11 mouse cellular contexts compared by ENCODE assay signal in the genomic region with DNA sequence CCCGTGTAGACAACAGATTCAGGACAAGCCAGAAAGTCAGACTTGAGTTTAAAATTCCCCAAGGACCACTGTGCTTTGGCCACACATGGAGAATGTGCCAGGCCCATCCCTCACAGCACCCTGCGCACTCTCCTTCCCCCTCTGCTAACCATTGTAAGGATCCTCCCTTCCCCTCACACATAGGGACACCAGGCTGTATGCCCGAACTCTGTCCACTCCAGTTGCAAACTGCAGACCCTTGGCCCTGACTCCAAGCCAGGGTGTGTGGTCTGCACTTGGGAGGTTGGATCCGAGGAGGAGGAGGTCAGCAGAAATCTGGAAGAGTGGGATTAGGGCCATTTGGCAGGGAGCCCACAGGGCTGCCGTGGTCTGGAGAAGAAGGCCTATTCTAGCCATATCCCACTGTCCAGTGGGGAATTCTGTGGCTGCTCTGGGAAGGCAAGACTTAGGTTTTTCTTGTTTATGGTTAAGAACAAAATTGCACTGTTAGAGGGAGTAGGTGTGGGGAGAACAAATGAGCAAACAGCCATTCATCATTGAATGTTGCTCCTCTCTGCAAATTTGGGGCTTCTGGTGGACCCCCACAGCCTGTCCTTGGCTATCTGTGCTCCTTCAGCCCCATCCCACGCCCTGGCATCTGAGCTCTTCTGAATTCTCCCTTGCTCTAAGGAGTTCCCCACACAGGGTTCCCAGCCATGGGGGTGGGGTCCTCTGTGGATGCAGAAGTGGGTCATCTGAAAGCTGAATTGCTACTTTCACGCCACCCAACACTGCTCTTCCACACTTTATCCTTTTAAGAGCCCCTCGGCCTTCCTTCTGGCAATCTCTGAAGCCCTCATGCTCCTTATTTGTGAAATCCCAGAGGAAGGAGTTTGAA.
DNase-seq lines count a peak whose midpoint lies in the region; ATAC-seq lines count a peak whose summit lies in the region.
"Had no signal": no experiment of that assay in that cellular context is flagged by ENCODE, and none has a peak within 500 bp of the region (broad histone marks: within the 10 kb centered on the region; RNA-seq: fewer than 3 reads in every experiment).

No protein-coding gene starts in this region.

- intact Hi-C loops in heart, postnatal 36 days (cut with DNase I): no loop called here

- no peak overlapping the region for H3K4me3 ChIP-seq in intestine, embryonic 15.5 days (replicated peaks)
- H3K4me3 ChIP-seq: midbrain, embryonic 12.5 days had no signal

- H3K27ac ChIP-seq in intestine, embryonic 15.5 days: no peak overlapping the region
- H3K27ac ChIP-seq: liver, embryonic 14.5 days; midbrain, embryonic 12.5 days had no signal

- peak; percentile 82 for DNase-seq in heart, adult 11 months
- DNase-seq in heart, postnatal 36 days: no peak
- DNase-seq in kidney, postnatal 14 days: peak; percentile 30
- DNase-seq in kidney, adult 11 months: no peak
- DNase-seq in kidney, postnatal 4 days: peak; percentile 68 to 77
- DNase-seq in ovary, postnatal 36 days (ENCODE audit: low spot score): peak; percentile 23
- DNase-seq: cerebellum, adult 11 months; layer of hippocampus, adult 9-11 months had no signal

- ATAC-seq in intestine, embryonic 15.5 days: no peak

- H3K36me3 ChIP-seq in intestine, embryonic 15.5 days: no peaks in the 10 kb centered on the region
- H3K36me3 ChIP-seq: midbrain, embryonic 12.5 days had no signal

- no peaks in the 10 kb centered on the region for H3K9me3 ChIP-seq in intestine, embryonic 15.5 days
- H3K9me3 ChIP-seq: midbrain, embryonic 12.5 days had no signal

- no peak overlapping the region for H3K9ac ChIP-seq in intestine, embryonic 15.5 days
- H3K9ac ChIP-seq: liver, embryonic 14.5 days; midbrain, embryonic 12.5 days had no signal

- WGBS in intestine, embryonic 15.5 days: 67% methylated on average over 8 of the region's 8 CpGs

- H3K4me1 ChIP-seq in intestine, embryonic 15.5 days (replicated peaks): no peaks in the 10 kb centered on the region
- H3K4me1 ChIP-seq: midbrain, embryonic 12.5 days had no signal

- no peaks in the 10 kb centered on the region for H3K27me3 ChIP-seq in intestine, embryonic 15.5 days (replicated peaks)
- H3K27me3 ChIP-seq: midbrain, embryonic 12.5 days had no signal

- H3K4me2 ChIP-seq in intestine, embryonic 15.5 days (replicated peaks): no peak overlapping the region
- H3K4me2 ChIP-seq: midbrain, embryonic 12.5 days had no signal

Comparison
In these comparisons a context has a peak if more than half of its experiments do, and no peak if none do; other contexts are left out.
1. DNase-seq: peak in heart, adult 11 months (single experiment), kidney, postnatal 14 days (single experiment), kidney, postnatal 4 days (2 of 2) and ovary, postnatal 36 days (single experiment); none in heart, postnatal 36 days (0 of 2) and kidney, adult 11 months (single experiment).